Mouse (Mus musculus) gastrocnemius, postnatal 10 days (tissue): Measurements from ENCODE around the gene Teddm2. TPM values are rescaled to one million over a fixed set of nuclear protein-coding genes. Genes with fewer than 3 reads are reported as not detected.
A peak's percentile ranks its signal among the peaks of the same experiment; 100 is the strongest.

Source experiments
- DNase-seq: peaks from one replicate; pipeline ENCODE4 v3.0.0; 2021; ENCODE audit warnings: mixed read lengths
- long read RNA-seq, 2 experiments: library from polyadenylated mRNA; stranded (forward); transcript quantifications; one replicate each; pipeline ENCODE4 v2.0.0; 2021
- total RNA-seq, 2 experiments: library from RNA; stranded (reverse); gene quantifications; 2 replicates each; pipeline ENCODE4 v1.2.3; 2021

Teddm2 gene
- total RNA-seq: under 1 TPM; 0.65 to 0.75 TPM
- long read RNA-seq, experiment 1: 0 reads
- long read RNA-seq, experiment 2, partial matches to known transcripts: 0 of 3 reads
- long read RNA-seq, experiment 2, other reads (novel, unspliced or antisense): 0 of 3 reads

- DNase-seq: peak; percentile 90
Observed at GRCm38 (mm10) chr1:153899731-153900380, at the start of gene Teddm2, which contains the start of gene Glul. Gene Teddm2, minus strand, starts transcription at chr1:153900228. Gene Glul, plus strand, starts transcription at chr1:153899944.

GRCm38 (mm10) chr1:153947837-153948236, 47.8 kb upstream of the Teddm2 start:
- no peak for DNase-seq

DNA sequence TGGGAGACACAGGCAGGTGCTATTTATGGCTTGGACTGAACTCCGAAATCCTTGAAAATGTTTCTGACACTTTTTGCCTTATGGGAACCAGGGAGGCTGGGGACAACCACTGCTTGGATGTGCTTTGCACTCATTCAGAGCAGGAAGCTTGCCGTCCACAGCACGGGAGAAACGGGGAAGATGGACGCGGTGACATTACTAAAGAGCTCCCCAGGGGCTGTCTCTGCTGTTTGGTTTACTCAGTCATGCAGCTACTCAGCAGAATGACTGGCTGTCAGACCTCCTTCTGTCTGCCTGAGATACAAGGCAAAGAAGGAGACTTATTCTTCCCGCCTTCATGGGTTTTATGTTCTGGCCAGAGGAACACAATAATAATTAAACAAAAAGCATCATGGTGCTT, 46.9 kb upstream of the Teddm2 start:
- DNase-seq: no peak

- DNase-seq: no peak
Observed at GRCm38 (mm10) chr1:153945181-153945580, 45.2 kb upstream of the Teddm2 start.

DNA sequence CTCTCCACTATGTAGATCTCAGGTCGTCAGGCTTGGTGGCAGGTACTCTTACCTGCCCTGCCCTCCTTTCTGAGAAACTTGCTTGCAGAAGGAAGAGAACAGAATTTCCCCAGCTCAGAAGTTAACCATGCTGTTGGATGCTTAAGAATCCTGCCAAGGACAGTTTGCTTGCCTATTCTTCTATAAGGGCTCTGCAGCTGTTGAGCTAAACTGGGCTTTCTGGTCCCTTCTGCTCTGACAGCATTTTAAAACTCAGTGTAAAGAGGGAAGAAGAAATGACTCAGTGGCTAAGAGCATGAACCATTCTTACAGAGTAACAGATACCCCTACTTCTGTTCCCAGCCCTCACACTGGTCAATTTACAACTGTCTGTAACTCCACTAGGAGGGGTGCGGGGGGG, 41.0 kb upstream of the Teddm2 start:
- no peak for DNase-seq

DNA sequence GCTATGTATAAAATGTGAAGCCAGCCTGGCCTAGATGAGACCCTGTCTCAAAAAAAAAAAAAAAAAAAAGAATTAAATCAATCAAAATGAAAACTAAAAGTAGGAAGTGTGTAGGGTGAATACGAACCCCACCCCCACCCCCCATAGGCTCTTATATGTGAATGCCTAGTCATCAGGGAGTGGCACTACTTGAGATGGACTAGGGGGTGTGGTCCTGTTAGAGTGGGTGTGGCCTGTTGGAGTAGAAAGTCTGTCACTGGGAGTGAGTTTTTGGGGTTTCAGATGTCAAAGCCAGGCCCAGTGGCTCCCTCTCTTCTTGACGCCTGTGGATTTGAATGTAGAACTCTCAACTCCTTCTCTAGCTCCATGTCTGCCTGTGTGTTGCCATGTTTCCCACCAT, 37.0 kb upstream of the Teddm2 start:
- DNase-seq: no peak

DNA sequence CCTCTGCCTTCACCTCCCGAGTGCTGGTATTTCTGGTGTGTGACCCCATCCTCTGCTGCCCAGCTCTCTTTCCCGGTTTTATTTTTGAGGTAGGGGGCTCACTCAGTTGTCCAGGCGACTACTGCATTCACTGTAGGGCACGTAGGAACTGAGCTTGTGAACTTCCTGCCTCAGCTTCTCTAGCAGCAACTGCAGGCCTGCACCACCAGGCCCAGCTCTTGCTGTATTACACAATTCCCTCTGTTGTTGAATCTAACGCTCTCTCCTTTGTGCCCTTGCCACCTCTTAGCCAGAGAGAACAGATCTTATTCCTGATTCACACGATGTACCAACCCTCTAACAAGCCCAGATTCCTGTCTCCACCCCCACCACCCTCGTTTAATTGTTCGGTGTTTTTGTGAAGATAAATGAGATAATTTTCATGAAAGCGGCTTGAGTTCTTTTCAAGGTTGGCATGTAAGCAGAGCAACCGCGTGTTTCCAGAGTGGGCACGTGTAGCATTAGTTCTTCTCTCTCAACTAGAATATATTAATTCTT, 35.9 kb upstream of the Teddm2 start:
- no peak for DNase-seq

DNA sequence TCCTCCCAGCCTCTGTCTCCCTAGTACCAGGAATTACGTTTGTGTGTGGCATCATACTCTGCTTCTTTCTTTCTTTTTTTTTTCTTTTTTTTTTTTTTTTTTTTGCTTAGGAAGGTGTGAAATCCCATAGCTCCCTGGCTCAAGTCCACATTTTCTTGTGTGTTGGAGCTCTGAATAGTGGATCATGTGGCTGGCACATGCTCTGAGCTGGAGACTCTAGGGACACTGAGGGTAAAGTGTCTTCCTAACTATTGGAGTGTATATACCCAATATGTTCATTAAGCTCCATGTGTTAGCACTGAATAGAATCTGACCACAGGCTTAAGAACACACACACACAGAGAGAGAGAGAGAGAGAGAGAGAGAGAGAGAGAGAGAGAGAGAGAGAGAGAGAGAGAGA, 33.7 kb upstream of the Teddm2 start:
- DNase-seq: no peak

GRCm38 (mm10) chr1:153930431-153930830, 30.4 kb upstream of the Teddm2 start:
- DNase-seq: no peak

DNA sequence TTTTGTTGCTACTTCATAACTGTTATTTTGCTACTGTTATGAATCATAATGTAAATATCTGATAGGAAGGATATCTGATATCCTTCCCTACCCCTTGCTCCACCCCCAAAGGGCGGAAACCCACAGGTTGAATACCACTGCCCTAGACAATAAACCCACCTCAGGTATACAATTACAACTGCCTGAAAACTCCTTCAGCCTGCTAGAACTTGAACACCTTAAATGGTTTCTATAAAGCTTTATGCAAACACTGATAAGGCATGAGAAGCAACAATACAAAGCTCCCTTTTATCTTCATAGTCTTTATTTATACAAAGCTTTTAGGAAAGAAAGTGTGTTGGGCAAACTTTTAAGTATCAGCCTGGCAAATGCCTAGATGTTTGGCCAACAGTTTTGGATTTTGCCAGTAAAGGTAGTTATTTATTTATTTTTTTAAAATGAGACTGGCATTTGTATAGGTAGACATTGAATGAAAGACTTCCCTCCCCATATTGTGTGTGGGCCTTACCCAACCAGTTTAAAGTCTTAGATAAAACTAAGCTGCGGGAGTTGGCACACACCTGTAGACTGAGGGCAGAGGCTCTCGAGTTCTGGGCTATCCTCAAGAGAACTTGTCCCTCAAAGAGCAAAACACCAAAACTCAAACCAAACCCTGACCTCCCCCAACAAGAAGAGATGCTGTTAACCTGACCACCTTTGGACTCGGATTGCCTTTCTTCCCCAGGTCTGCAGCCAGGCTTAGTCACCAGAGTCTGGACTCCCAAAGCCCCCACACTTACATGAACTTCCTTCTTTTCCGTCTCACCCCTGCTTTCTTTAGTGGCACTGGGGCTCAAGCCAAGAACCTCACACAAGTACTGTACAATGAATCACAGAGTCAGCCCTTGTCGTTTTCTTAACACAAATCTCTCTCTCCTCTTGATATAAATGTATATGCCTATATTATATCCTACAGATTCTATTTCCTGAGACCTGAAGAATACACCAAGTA, 24.7 kb upstream of the Teddm2 start:
- DNase-seq: no peak

DNA sequence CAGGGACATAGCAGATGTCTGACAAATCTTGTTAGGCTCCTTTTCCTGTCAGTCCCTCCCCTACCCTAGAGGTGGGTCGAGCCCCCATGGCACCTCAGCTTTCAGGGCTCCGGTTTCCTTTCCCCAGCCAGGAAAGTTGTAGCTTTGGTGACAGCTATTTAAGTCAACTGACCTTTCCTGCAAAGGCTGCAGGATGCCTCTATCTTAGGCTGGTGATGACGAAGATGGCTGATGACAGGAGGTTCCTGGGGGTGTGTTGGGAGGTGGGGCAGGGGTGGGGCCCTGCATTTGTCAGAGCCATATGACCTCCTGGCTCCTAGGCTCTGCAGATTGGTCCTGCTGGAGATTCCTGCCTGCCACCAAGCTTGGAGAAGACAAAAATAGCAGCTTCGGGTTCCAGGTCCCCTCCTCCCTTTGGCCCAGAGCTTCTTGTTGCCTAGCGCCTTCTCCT, 22.6 kb upstream of the Teddm2 start:
- peak; percentile 26 for DNase-seq

GRCm38 (mm10) chr1:153921642-153922041, 21.6 kb upstream of the Teddm2 start:
- DNase-seq: no peak

DNA sequence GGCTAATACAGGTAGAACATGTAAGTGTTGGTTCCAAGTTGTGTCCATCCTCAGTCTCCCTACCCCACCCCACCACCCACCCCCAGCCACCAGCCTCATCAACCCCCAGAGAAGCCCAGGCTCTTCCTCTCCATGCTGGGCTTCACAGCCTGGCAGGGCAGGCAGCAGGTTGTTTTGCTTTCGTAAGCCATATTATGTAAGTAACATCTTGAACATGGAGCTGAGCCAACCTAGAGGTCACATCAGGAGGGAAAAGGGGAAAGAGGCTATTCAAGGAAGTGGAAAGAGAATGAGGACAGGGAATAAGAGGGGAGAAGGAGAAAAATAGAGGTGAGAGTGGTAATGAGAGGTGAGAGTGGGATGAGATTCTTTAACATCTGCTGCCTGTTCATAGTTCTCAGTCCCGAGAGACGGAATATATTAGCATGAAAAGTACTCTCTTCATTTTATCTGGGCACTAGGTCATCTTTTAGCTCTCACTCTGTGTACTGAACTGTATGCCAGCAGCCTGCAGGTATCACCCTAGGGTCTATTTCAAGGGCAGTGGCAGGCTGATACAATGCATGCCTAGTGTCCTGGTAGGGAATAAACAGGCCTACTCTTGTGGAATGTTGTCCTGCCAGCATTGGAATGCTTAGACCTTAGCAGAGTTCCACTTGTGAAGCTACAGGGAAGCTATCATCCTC, 18.6 kb upstream of the Teddm2 start:
- no peak for DNase-seq

DNA sequence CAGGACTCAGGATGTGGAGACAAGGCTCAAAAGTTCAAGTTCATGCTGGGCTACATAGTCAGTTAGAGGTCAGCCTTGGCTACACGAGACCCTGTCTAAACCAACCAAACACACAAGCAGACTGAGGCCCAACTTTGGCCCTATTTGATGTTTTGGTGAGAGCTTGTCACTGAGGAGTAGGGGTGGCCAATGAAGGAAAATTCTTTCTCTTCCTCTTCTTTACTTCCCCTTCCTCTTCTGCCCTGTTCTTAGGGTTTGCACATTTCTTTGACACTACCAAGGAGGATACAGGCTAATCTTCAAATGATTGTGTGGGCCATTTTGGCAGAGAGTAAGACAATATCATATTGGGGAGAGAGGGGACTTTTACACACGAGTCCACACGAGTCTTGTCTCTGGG, 13.8 kb upstream of the Teddm2 start:
- DNase-seq: no peak

GRCm38 (mm10) chr1:153911276-153911795, 11.3 kb upstream of the Teddm2 start:
- DNase-seq: no peak

- DNase-seq: no peak
Observed at GRCm38 (mm10) chr1:153910423-153910822, 10.4 kb upstream of the Teddm2 start.

DNA sequence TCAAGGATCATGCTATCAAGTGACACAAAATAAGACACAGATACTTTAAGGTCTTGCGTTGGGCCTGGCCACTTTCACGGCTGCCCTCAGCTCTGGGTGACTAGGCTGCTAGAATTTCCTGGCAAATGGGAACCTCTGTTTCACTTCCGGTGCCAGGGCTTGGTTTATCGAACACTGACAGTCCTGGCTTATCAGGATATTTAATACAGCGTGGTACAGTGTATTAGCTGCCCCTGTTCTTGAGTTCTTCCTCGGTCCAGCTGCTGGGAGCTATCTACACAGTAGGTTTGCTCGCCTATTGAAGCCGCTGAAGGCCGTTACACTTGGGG, 9.9 kb upstream of the Teddm2 start:
- DNase-seq: no peak

- DNase-seq: no peak
Observed at GRCm38 (mm10) chr1:153909213-153909962, 9.4 kb upstream of the Teddm2 start.

- no peak for DNase-seq
Observed at GRCm38 (mm10) chr1:153908741-153909140, 8.7 kb upstream of the Teddm2 start.

- DNase-seq: no peak
Observed at GRCm38 (mm10) chr1:153908208-153908607, 8.2 kb upstream of the Teddm2 start.

DNA sequence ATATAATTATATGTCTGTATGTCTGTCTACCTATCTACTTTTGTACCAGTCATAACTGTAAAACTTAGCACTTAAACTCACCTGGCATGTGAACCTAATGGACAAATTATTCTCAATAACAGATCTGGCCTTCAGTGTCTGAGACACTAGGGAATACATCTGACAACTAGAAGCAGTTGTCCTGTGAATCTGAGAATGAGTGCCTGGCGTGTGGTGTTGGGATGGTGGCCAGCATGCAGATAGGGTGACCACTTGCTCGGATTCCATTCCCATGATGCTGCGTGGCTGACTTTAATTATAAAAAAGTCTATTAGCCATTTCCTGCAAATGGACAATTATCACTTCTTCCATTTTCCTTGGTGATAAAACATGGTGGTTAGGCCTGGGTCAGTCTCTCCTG, 5.9 kb upstream of the Teddm2 start:
- no peak for DNase-seq
